In the genomic region with DNA sequence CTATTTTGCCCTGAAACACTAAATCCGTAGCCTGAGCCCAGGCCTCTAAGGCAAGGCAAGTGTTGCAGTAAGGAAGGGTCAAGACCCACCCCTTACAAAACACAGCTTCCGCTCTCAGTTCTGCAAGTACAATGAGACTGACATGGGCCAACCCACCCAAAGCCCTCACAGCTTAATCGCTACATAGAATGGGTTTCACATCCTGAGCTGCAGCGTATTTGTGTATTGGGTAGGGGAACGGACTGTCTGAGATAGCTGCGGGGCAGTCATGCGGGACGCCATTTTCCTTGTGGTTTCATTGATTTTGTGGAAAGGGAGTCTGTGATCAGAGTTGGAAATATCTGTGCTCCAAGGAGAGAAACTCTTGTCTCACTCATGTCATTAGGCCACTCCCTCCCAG, we compare ENCODE assay signal across 21 mouse cellular contexts. TPM values are rescaled to one million over a fixed set of nuclear protein-coding genes. Genes with fewer than 3 reads are reported as not detected.
"Had no signal": no experiment of that assay in that cellular context is flagged by ENCODE, and none has a peak within 500 bp of the region (broad histone marks: within the 10 kb centered on the region; RNA-seq: fewer than 3 reads in every experiment).

No protein-coding gene starts in this region.

- H3K9me3 ChIP-seq: midbrain, embryonic 13.5 days; midbrain, embryonic 15.5 days; neural tube, embryonic 13.5 days; neural tube, embryonic 15.5 days had no signal

- H3K4me2 ChIP-seq: lung, embryonic 14.5 days; midbrain, embryonic 11.5 days; midbrain, embryonic 13.5 days; midbrain, embryonic 15.5 days; neural tube, embryonic 13.5 days; neural tube, embryonic 15.5 days had no signal

- H3K4me1 ChIP-seq: midbrain, embryonic 13.5 days; midbrain, embryonic 15.5 days; neural tube, embryonic 13.5 days; neural tube, embryonic 15.5 days had no signal

- H3K27ac ChIP-seq: midbrain, embryonic 13.5 days; midbrain, embryonic 15.5 days; neural tube, embryonic 13.5 days; neural tube, embryonic 15.5 days had no signal

- ATAC-seq: midbrain, embryonic 13.5 days; midbrain, embryonic 15.5 days had no signal

- H3K27me3 ChIP-seq: midbrain, embryonic 13.5 days; midbrain, embryonic 15.5 days; neural tube, embryonic 13.5 days; neural tube, embryonic 15.5 days had no signal

- H3K36me3 ChIP-seq: midbrain, embryonic 13.5 days; midbrain, embryonic 15.5 days; neural tube, embryonic 13.5 days; neural tube, embryonic 15.5 days had no signal

- H3K9ac ChIP-seq: lung, embryonic 14.5 days; midbrain, embryonic 13.5 days; midbrain, embryonic 15.5 days; neural tube, embryonic 13.5 days; neural tube, embryonic 15.5 days had no signal

- H3K4me3 ChIP-seq: megakaryocyte, embryonic 14.5 days; midbrain, embryonic 13.5 days; midbrain, embryonic 15.5 days; neural tube, embryonic 13.5 days; neural tube, embryonic 15.5 days had no signal

- DNase-seq: lung, adult 18-20 months; lung, embryonic 14.5 days; lung, postnatal 10 days; lung, postnatal 4 days; retina, postnatal 1 day; right cerebral cortex, adult 18-20 months; right cerebral cortex, postnatal 25 days; right cerebral cortex, postnatal 4 days; spleen, adult 18-20 months; thymus, adult 18-20 months; thymus, postnatal 14 days; thymus, postnatal 36 days had no signal

RNA-seq across cellular contexts. Expression of a gene that starts 39.4 kb away (rescaled TPM):
- total RNA-seq: midbrain, postnatal 0 days; monocyte, adult 5-6 weeks had no signal
- polyA plus RNA-seq: midbrain, embryonic 11.5 days; midbrain, embryonic 13.5 days; thymus, postnatal 0 days had no signal
